Mouse (Mus musculus) limb, embryonic 15.5 days (tissue): ENCODE data around the gene Trex1. TPM values are rescaled to one million over a fixed set of nuclear protein-coding genes. Genes with fewer than 3 reads are reported as not detected.

Experiments used
- ATAC-seq: fragments of 200-750 bp; cut with Nextera tagmentation; 2 replicates; pipeline ENCODE4 v1.8.0; 2017; ENCODE audit warnings: low read depth, moderate TSS enrichment; ENCODE audit not compliant: insufficient number of reproducible peaks, low FRiP score, low TSS enrichment
- H3K27ac ChIP-seq: fragments of 300-500 bp; sonication (generic); 2 replicates; pipeline ENCODE4 v1.5.1; 2015; ENCODE audit warnings: moderate library complexity, mild to moderate bottlenecking, inconsistent platforms
- H3K27me3 ChIP-seq: fragments of 300-500 bp; sonication (generic); 2 replicates; pipeline ENCODE4 v1.6.1; 2015; ENCODE audit warnings: inconsistent platforms
- H3K36me3 ChIP-seq: fragments of 300-500 bp; sonication (generic); 2 replicates; pipeline ENCODE4 v1.6.1; 2015; ENCODE audit warnings: inconsistent platforms
- H3K4me1 ChIP-seq: fragments of 300-500 bp; sonication (generic); 2 replicates; pipeline ENCODE4 v1.6.1; 2015; ENCODE audit warnings: inconsistent platforms
- H3K4me2 ChIP-seq: fragments of 300-500 bp; sonication (generic); 2 replicates; pipeline ENCODE4 v1.6.1; 2015; ENCODE audit warnings: mild to moderate bottlenecking, inconsistent platforms
- H3K4me3 ChIP-seq: fragments of 300-500 bp; sonication (generic); 2 replicates; pipeline ENCODE4 v1.5.1; 2015; ENCODE audit warnings: mild to moderate bottlenecking, inconsistent platforms
- H3K9ac ChIP-seq: fragments of 300-500 bp; sonication (generic); 2 replicates; pipeline ENCODE4 v1.6.1; 2015; ENCODE audit warnings: inconsistent platforms
- H3K9me3 ChIP-seq: fragments of 300-500 bp; sonication (generic); 2 replicates; pipeline ENCODE4 v1.6.1; 2016; ENCODE audit warnings: inconsistent platforms
- WGBS: fragments of 180-500 bp; shearing (Covaris S2); methylation state at CpG from one replicate; pipeline ENCODE4 v1.1.7; 2015; 5-methylcytosine and 5-hydroxymethylcytosine counted together
- polyA plus RNA-seq: library from polyadenylated mRNA; unstranded; fragments of >200 nt; fragmentation: Nextera tagmentation; extraction: Ambion mirVana; gene quantifications from 2 replicates; pipeline ENCODE4 v1.2.1, GENCODE M21; 2015

The Trex1 gene
- polyA plus RNA-seq, 1 experiment from 2014 or later, result 16.0 TPM

DNA sequence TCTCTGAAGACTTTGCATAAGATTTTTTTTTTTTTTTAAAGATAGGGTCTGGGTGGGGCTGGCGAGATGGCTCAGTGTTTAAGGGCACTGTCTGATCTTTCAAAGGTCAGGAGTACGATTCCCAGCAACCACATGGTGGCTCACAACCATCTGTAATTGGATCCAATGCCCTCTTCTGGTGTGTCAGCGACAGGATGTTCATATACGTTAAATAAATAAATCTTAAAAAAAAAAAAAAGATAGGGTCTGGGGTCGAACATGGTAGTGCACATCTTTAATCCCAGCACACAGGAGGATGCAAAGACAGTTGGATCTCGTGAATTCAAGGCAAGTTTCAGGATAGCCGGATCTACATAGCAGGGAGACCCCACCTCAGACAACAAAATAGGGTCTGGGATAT, 10.2 kb downstream of the Trex1 start:
- peaks cover 44% of the 10 kb centered on the region for H3K36me3 ChIP-seq
- H3K4me1 ChIP-seq, result peaks cover 1% of the 10 kb centered on the region; the same call in 1 of the 2 replicates
- H3K9me3 ChIP-seq, result no peaks in the 10 kb centered on the region
- 81% methylated on average over 7 of the region's 7 CpGs for WGBS
- H3K9ac ChIP-seq, result no peak overlapping the region
- no peak overlapping the region for H3K4me3 ChIP-seq
- no peak overlapping the region for H3K4me2 ChIP-seq
- H3K27me3 ChIP-seq, result no peaks in the 10 kb centered on the region
- no peak overlapping the region for H3K27ac ChIP-seq
- no peak for ATAC-seq

DNA sequence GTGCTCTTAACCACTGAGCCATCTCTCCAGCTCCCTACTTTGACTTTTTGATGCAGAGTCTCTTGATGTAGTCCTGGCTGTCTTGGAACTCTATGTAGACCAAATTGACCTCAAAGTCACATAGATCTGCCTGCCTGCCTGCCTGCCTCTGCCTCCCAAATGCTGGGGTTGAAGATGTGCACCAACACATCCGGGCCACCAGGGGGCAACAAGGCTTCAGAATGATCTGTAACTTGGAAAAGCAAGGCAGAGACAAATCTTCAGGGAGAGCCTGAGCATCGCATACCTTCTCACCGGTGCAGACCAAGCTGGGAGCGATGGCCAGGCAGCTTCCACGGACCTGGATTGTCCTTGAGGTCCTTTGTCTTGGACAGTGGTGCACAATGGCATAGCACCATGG, 13.2 kb downstream of the Trex1 start:
- WGBS, result 39% methylated on average over 5 of the region's 5 CpGs
- Histone ChIP-seq H3K4me2 (no peak overlapping the region), H3K4me3 (no peak overlapping the region), H3K4me1 (no peaks in the 10 kb centered on the region), H3K9ac (no peak overlapping the region), H3K9me3 (no peaks in the 10 kb centered on the region), H3K27me3 (no peaks in the 10 kb centered on the region), H3K27ac (no peak overlapping the region), H3K36me3 (peaks cover 29% of the 10 kb centered on the region)
- no peak for ATAC-seq

DNA sequence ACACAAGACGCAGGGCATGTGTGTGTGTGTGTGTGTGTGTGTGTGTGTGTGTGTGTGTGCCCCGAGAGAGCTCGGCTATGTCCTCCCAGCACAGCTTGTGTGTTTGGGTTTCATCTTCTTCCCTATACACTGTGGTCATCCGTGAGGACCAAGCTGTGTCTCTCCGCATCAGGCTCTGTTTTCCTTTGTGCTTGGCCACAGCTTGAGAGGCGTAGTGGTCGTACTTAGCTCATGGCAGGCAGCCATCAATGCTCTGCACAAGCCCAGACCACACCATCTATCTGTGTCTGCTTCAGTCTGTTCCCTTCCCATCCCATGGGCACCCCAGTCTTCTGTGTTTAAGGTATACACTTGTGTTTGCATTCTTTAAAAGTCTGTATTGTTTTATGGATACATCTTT, 18.2 kb downstream of the Trex1 start:
- H3K27ac ChIP-seq, result no peak overlapping the region

DNA sequence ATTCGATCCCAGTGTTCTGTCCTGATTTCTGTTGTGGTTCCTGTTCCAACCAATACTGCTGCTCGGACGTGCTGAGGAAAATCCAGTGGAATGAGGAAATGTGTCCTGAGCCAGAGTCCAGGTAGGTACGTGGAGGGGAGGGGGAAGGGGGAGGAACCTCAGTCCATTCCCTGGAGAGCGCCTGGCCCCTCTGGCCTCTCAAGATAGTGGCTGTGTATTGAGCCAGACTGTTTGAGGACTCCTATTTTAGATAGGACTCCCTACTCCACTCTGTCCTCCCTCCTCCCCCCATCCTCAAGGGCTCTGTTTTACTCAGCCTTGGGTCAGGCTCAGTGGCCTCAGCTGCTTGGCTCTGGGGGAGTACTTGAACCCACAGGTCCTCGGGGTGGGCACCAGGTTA, 18.6 kb downstream of the Trex1 start:
- 68% methylated on average over 6 of the region's 6 CpGs for WGBS
- Histone ChIP-seq H3K4me1 (peaks cover 31% of the 10 kb centered on the region), H3K36me3 (peaks cover 8% of the 10 kb centered on the region), H3K27ac (no peak overlapping the region), H3K9ac (no peak overlapping the region), H3K4me2 (no peak overlapping the region), H3K9me3 (no peaks in the 10 kb centered on the region), H3K4me3 (no peak overlapping the region), H3K27me3 (no peaks in the 10 kb centered on the region)
- ATAC-seq, result no peak; the same call in 1 of the 2 replicates

More for the DNA sequence above, 18.2 kb downstream of the Trex1 start:
- Histone ChIP-seq H3K36me3 (peaks cover 9% of the 10 kb centered on the region), H3K27me3 (no peaks in the 10 kb centered on the region), H3K4me2 (no peak overlapping the region), H3K9ac (no peak overlapping the region), H3K4me1 (peaks cover 31% of the 10 kb centered on the region), H3K9me3 (no peaks in the 10 kb centered on the region), H3K4me3 (no peak overlapping the region)
- ATAC-seq, result peak; percentile 3; the same call in 1 of the 2 replicates
- WGBS, result 77% methylated on average over 7 of the region's 7 CpGs

DNA sequence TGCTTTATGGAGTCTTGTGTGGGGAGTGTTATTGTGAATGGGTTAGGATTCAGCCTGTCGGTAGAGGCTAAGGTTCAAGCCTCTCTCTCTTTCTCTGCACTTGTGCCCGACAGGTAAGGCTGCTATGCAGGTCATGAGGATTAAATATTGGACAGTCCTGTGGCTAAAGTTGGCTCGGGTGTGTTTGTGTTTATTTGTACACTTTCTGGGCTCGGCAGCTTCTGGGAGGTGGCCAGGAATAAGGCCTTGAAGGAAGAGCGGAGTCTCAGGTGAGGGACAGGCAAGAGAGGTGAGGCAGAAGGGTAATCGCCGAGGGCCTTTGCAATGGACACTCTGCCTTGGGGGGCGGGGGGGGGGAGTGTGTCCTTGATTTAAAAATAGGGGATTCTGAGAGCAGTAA, 19.3 kb downstream of the Trex1 start:
- Histone ChIP-seq H3K36me3 (peaks cover 8% of the 10 kb centered on the region), H3K4me2 (no peak overlapping the region), H3K27me3 (no peaks in the 10 kb centered on the region), H3K4me1 (peaks cover 31% of the 10 kb centered on the region), H3K4me3 (no peak overlapping the region; the same call in 1 of the 2 replicates), H3K9me3 (no peaks in the 10 kb centered on the region), H3K27ac (no peak overlapping the region), H3K9ac (no peak overlapping the region)
- 83% methylated on average over 8 of the region's 8 CpGs for WGBS
- no peak for ATAC-seq

DNA sequence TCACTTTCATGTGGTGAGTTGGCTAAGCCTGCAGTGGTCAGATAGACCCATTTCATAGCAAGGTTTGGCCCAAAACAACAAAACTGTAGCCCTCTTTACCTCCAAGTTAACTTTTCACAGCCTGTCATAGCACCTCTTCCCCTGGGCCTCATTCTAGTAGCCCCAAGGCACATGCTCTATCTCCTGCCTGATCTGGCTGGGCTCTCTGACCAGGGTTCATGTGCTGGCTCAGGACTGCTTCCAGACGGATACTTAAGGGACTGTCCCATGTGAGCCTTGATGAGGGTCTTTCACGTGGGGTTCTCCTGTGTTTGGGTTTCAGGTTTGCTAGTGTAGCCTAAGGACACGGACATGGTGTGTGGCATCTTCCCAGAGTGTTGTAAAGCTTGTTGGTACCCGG, 19.9 kb downstream of the Trex1 start:
- WGBS, result 70% methylated on average over 4 of the region's 4 CpGs
- ATAC-seq, result no peak
- Histone ChIP-seq H3K27me3 (no peaks in the 10 kb centered on the region), H3K36me3 (peaks cover 5% of the 10 kb centered on the region), H3K9ac (no peak overlapping the region), H3K4me3 (peak overlapping the region; percentile 69; the same call in 1 of the 2 replicates), H3K4me2 (peak overlapping the region; percentile 71), H3K9me3 (no peaks in the 10 kb centered on the region), H3K27ac (no peak overlapping the region), H3K4me1 (peaks cover 31% of the 10 kb centered on the region)

DNA sequence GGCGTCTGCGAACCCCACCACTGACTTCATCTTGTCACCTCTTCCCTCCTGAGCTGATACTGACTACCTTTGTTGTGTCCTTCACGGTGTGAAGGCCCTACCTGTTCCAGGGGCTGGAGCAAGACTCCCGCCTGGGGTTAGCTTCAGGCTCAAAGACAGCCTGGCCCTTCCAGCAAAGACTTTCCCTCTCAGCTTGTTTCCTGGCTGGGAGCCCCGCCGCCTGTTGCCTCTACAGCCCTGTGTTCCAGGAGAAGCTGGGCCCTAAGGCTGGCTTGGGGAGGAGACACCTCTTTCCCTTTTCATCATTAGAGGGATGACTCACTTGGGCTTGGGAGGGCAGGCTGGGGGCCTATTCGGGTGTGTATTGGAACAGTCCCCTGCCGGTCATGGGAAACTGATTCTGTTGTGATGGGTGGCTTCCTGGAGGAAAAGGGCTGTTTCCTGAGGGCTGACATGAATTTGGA, 20.6 kb downstream of the Trex1 start:
- H3K27me3 ChIP-seq, result no peaks in the 10 kb centered on the region
- WGBS, result 12% methylated on average over 8 of the region's 8 CpGs

DNA sequence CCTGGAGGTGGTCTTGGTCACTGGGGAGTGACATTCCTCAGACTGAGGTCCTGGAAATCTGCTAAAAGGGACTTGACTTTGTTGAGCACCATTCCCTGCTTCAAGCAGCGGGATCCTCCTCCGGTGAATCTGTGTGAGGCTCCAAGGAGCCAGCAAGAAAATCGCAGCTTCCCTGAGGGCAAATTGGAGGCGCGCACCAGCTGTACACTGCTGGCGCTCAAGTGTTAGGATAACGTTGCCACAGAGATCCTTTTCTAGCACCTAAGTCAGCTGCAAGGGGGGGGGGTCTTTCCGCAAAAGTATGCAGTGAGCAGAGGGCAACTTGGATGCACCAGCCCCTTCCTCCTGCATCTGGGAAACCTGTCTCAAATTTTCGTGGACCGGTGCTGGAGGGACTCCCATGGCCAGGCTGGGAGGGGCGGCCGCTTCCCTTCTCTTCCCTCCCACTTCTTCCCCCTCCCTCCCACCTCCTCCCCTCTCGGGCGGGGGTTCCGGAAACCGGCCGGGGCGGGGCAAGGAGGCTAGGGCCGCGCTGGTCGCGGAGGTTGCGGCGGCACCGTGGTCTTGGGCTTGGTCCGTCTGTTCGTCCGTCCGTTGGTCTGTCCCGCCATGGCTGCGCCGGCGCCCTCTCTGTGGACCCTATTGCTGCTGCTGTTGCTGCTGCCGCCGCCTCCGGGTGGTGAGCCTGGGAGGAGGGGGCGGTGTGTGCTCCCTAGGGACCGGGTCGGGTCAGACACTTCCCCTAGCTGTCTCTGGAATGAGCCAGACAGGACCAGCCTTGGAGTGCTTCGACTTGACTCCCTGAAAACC, 21.2 kb downstream of the Trex1 start, which contains the start of gene Shisa5:
TSS of gene Shisa5 (plus strand) at position 480 of the 810 bp plus-strand sequence.
- H3K4me1 ChIP-seq, result peaks cover 31% of the 10 kb centered on the region
- H3K36me3 ChIP-seq, result no peaks in the 10 kb centered on the region
- no peaks in the 10 kb centered on the region for H3K9me3 ChIP-seq
- WGBS, result under 1% methylated on average over 33 of the region's 40 CpGs
- H3K27me3 ChIP-seq, result no peaks in the 10 kb centered on the region
- H3K4me2 ChIP-seq, result peak within 1 kb of the TSS; percentile 71
- peak within 1 kb of the TSS; percentile 84 for H3K9ac ChIP-seq
- ATAC-seq, result peak; percentile 89
- peak within 1 kb of the TSS; percentile 69 for H3K4me3 ChIP-seq
- peak within 1 kb of the TSS; percentile 83 for H3K27ac ChIP-seq

More for the DNA sequence above, 20.6 kb downstream of the Trex1 start:
- peak overlapping the region; percentile 69 for H3K4me3 ChIP-seq
- no peaks in the 10 kb centered on the region for H3K9me3 ChIP-seq
- peak overlapping the region; percentile 71 for H3K4me2 ChIP-seq
- peak overlapping the region; percentile 83 for H3K27ac ChIP-seq
- peak overlapping the region; percentile 84 for H3K9ac ChIP-seq
- ATAC-seq, result peak; percentile 41; the same call in 1 of the 2 replicates
- no peaks in the 10 kb centered on the region for H3K36me3 ChIP-seq
- peaks cover 31% of the 10 kb centered on the region for H3K4me1 ChIP-seq

DNA sequence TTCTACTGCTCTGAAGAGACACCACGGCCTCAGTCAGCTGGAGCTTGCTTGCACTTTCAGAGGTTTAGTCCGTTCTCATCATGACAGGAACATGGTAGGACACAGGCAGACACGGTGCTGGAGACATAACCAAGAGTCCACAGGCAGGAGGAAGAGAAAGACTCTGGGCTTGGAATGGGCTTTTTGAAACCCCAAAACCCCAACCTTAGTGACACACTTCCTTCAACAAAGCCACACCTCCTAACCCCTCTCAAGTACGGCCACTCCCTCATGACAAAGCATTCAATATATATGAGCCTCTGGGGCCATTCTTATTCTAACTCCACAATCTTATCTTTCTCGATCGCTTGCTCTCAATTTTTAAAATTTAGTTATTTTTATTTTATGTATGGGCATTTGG, 27.1 kb downstream of the Trex1 start:
- H3K4me3 ChIP-seq, result no peak overlapping the region
- no peak overlapping the region for H3K9ac ChIP-seq
- no peak for ATAC-seq
- no peak overlapping the region for H3K27ac ChIP-seq
- H3K9me3 ChIP-seq, result no peaks in the 10 kb centered on the region
- WGBS, result 84% methylated on average over 6 of the region's 6 CpGs
- H3K4me1 ChIP-seq, result no peaks in the 10 kb centered on the region
- no peaks in the 10 kb centered on the region for H3K27me3 ChIP-seq
- no peak overlapping the region for H3K4me2 ChIP-seq
- no peaks in the 10 kb centered on the region; the same call in 1 of the 2 replicates for H3K36me3 ChIP-seq

DNA sequence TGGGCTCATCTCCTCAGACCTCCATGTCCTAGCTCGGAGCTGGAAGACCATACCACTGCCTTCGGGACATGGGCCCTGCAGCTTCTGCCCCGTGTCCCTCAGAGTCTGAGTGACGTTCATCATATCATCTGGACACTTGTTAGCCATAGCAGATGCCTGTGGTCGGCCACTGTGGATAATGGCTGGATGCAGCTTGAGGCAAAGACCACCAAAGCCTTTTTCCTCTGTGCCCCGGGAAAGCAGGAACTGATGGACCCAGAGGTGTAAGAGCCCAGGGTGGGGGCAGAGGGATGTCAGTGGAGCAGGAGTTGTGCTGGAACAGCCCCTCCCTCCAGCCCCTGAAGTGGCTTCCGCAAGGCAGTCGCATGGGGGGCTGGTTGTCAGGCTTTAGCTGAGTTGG, 27.8 kb downstream of the Trex1 start:
- no peak overlapping the region for H3K9ac ChIP-seq
- no peaks in the 10 kb centered on the region for H3K4me1 ChIP-seq
- H3K4me3 ChIP-seq, result no peak overlapping the region
- H3K36me3 ChIP-seq, result no peaks in the 10 kb centered on the region; the same call in 1 of the 2 replicates
- no peak overlapping the region for H3K4me2 ChIP-seq
- WGBS, result 79% methylated on average over 8 of the region's 8 CpGs
- ATAC-seq, result no peak
- no peaks in the 10 kb centered on the region for H3K9me3 ChIP-seq
- no peak overlapping the region for H3K27ac ChIP-seq
- H3K27me3 ChIP-seq, result no peaks in the 10 kb centered on the region

DNA sequence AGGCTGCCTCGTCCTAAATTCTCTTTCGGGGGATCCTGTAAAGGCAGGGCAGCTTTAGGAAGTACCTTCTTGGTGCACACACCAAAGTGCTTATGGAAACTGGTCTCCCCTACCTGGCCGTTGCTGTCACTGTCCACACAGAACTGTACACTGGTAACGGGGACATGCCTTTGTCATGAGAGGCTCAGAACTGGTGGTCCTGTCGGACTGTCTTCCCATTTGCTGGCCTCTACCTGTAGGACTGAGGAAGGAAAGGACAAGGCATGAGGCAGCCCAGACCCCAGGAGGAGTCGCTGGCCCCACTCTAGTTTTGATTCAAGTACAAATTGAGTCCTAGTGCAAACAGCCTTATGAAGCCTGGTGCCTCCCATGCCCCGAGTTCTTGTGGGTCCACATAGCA, 28.5 kb downstream of the Trex1 start:
- no peak for ATAC-seq
- Histone ChIP-seq H3K4me2 (no peak overlapping the region), H3K9ac (no peak overlapping the region), H3K27me3 (no peaks in the 10 kb centered on the region), H3K36me3 (no peaks in the 10 kb centered on the region; the same call in 1 of the 2 replicates), H3K9me3 (no peaks in the 10 kb centered on the region), H3K4me3 (no peak overlapping the region), H3K27ac (no peak overlapping the region), H3K4me1 (no peaks in the 10 kb centered on the region)
- 89% methylated on average over 7 of the region's 7 CpGs for WGBS

DNA sequence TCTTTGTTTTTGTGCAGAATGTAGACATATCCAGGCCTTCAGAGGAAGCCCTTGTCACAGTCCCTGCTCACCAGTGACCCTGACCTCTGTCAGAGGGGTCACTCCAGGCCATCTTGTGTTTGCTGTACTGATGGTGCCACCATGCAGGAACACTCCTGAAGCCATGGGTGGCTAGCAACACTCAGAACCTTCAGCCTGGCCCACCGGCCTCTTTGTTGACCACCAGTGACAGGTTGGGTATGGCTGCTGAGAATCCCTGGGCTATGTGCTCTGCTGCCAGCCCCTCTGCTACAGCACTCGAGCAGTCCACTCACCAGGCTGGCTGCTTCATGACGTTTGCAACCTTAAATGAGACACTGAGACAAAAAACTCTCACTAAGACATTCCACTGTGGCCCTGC, 29.2 kb downstream of the Trex1 start:
- H3K4me3 ChIP-seq, result no peak overlapping the region
- H3K36me3 ChIP-seq, result peaks cover 4% of the 10 kb centered on the region; the same call in 1 of the 2 replicates
- 75% methylated on average over 3 of the region's 3 CpGs for WGBS
- H3K27ac ChIP-seq, result no peak overlapping the region
- no peak for ATAC-seq
- no peaks in the 10 kb centered on the region for H3K9me3 ChIP-seq
- H3K9ac ChIP-seq, result no peak overlapping the region
- no peaks in the 10 kb centered on the region for H3K27me3 ChIP-seq
- no peak overlapping the region for H3K4me2 ChIP-seq
- no peaks in the 10 kb centered on the region for H3K4me1 ChIP-seq
